Mouse (Mus musculus): ENCODE measurements around the gene Zbtb7b.

DNA sequence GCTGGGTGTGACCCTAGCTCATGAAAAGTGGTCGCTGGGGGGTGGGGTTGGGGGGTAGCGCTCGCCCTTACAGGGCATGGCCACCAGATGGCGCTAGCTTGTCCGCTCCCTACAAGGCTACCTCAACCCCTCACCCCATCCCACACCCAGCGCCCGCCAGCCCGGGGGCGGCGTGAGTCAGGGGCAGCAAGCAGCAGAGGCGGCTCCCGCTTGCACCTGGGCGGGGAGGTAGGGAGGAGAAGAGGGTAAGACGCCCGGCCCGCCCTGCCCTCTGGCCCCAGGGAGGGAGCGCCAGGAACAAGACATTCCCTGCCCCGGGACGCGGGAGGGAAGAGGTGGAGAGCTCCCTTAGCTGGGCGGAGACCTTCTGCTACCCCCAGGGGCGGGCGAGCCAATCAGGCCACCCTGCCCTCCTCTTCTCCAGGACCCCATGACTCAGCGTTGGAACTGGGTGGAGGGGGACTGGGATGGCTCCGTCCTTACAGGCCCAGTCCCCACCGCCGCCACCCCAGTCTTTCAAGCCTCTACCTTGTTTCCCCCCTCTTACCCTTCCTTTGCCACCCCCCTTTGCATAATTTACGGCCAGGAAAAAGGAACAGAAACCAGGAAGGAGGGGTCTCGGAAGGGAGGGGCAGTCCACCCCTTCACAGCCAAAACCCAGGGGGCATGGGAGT is 16.0 kb downstream of the Zbtb7b start:
- no peak; the same call in 1 of the 2 replicates for TF ChIP-seq POLR2A (IDR thresholded peaks at IDR 0.05; ENCODE audit: insufficient read depth, low read depth, low read length)
- TF ChIP-seq CTCF (IDR thresholded peaks at IDR 0.05; ENCODE audit: insufficient read depth, low read depth, low read length) = peak; percentile 94
